Mouse (Mus musculus): ENCODE data around the gene Gm38119.

Gene Gm38119

DNA sequence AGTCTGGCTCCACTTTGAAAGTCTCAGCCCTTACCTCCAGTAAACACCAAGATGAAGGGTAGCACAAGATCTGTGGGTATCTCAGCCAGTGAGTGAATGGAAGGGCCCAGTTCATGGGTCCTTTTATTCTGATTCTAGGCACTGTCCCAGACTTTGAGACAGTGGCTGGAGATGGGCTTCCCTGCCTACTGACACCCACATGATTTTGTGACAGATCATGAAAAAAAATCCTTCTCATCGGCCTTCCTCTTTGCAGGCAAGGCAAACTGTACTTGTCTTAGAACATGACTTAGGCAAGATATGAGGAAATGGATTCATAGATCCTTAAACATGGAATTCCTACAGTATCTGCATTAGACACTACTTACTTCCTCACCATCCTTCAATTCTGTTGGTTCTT is at the start of gene Gm38119:
Gene Gm38119, minus strand, starts transcription at position 101 of the 400 bp plus-strand sequence.
- DNase-seq = no peak

DNA sequence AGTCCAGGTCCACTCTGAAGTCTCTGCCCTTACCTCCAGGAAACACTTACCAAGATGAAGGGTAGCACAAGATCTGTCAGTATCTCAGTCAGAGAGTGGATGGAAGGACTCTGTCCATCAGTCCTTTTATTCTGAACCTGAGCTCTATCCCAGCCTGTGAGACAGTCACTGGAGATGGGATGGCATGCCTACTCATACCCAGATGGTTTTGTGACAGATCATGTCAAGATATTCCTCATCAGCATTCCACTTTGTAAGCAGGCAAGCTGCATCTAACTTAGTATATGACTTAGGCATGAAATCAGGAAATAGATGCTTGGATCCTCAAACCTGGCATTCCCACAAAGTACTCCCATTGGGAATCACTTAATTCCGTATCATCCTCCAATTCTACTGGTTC is 39.9 kb upstream of the Gm38119 start, which contains the start of gene Lce1i:
Gene Lce1i, minus strand, starts transcription at position 101 of the 400 bp plus-strand sequence.
- DNase-seq = no peak

DNA sequence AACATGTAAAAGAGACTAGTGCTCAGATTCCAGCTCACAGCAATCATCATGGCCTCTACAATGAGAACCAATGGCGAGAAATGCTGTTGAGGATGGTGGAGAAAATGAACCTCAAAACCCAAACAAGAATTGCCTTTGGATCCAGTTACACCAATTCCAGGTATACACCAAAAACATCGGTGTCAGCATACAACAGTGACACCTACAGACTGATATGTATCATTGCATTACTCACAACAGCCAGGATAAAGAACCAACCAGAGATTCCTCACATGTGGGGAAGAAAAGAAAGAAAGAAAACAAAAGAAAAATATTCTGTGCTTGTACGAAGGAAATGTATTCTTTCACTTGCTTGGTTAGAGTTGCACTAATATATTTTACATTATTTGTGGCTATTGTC is 32.7 kb upstream of the Gm38119 start:
- DNase-seq = no peak

DNA sequence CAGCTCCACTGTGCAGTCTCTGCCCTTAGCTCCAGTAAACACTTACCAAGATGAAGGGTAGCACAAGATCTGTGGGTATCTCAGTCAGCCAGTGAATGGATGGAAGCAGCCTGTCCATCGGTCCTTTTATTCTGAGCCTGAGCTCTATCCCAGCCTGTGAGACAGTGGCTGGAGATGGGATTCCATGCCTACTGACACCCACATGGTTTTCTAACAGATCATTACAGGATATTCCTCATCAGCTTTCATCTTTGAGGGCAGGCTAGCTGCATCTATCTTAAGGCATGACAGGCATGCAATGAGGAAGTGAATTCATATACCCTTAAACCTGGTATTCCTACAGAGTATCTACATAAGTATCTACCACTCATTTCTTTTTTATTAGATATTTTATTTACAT is 26.1 kb upstream of the Gm38119 start, which contains the start of gene Lce1h:
Gene Lce1h, minus strand, starts transcription at position 101 of the 400 bp plus-strand sequence.
- no peak for DNase-seq

DNA sequence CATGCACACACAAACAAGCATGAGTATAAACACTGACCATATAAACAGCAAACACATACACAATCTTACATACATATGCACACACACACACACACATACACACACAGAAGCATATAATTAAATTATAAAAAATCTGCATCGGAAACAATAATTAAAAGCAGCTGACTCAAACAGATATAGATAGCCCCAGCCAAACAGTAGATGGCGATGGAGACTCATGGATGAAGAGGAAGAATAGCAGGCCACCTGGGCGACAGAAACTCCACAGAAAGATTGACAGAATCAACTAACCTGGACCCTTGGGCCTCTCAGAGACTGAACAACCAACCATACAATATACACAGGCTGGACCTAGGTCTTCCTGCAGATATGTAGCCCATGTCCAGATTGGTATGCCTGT is 14.3 kb upstream of the Gm38119 start:
- DNase-seq = no peak

DNA sequence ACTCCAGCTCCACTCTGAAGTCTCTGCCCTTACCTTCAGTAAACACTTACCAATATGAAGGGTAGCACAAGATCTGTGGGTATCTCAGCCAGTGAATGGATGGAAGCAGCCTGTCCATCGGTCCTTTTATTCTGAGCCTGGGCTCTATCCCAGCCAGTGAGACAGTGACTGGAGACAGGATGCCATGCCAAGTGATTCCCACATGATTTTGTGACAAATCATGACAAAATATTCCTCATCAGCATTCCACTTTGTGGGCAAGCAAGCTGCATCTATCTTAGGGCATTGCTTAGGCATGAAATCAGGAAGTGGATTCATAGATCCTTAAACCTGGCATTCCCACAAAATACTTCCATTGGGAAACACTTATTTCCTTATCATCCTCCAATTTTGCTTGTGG is 13.3 kb upstream of the Gm38119 start, which contains the start of gene Lce1g:
Gene Lce1g, minus strand, starts transcription at position 101 of the 400 bp plus-strand sequence.
- DNase-seq = no peak

DNA sequence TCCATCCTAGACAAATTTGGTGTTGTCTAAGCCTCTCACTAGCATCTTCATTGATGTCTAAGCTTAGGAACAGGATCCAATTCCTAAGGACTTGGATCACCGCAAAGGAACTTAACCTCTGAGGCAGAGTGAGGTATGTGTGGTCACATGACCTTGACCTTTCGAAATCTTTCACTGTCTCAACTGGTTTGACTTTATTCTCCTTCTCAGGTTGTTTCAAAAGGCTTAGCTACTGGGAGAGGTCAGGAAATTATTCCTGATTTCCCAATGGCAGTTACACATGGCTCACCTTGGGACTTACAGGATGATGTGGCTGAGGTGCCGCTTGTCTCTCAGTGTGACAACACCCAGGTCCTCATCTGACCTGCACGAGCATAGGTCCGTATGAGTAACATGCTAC is 16.3 kb downstream of the Gm38119 start:
- DNase-seq = no peak

DNA sequence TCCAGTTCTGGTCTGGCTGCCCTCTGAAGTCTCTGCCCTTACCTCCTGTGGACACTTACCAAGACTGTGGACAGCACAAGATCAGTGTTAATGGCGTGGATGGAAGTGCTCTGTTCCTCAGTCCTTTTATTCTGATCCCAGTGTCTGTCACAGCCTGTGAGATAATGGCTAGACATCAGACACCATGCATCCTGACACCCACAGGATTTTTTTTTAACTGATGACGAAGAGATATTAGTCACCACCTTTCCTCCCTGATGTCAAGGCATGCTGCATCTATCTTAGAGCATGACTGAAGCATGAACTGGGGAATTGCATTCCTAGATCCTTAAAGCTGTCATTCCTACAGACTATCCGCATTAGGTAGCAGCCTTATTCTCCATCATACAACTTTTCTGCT is 18.6 kb downstream of the Gm38119 start, which contains the start of gene Lce1f:
Gene Lce1f, minus strand, starts transcription at position 101 of the 400 bp plus-strand sequence.
- DNase-seq = no peak

DNA sequence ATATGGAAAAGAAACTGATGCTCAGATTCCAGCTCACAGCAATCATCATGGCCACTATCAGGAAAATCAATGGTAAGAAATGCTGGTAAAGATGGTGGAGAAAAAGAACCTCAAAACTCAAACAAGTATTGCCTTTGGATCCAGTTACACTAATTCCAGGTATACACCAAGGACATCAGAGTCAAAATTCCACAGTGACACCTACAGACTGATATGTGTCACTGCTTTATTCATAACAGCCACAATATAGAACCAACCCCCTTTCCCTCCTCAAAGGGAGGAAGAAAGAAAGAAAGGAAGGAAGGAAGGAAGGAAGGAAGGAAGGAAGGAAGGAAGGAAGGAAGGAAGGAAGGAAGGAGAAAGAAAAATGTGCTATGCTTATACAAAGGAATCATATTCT is 23.8 kb downstream of the Gm38119 start:
- DNase-seq = no peak

DNA sequence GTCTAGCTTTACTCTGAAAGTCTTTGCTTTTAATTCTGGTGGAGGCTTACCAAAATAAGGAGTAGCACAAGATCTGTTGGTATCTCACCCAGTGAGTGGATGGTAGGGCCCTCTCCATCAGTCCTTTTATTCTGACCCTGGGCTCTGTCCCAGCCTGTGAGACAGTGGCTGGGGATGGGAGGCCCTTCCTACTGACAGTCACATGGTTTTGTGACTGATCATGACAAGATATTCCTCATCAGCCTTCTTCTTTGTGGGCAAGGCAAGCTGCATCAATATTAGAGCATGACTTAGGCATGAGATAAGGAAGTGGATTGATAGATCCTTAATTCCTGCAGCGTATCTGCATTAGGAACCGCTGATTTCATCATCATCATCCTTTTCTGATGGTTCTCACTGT is 29.9 kb downstream of the Gm38119 start, which contains the start of gene Lce1e:
Gene Lce1e, minus strand, starts transcription at position 101 of the 400 bp plus-strand sequence.
- DNase-seq = no peak

DNA sequence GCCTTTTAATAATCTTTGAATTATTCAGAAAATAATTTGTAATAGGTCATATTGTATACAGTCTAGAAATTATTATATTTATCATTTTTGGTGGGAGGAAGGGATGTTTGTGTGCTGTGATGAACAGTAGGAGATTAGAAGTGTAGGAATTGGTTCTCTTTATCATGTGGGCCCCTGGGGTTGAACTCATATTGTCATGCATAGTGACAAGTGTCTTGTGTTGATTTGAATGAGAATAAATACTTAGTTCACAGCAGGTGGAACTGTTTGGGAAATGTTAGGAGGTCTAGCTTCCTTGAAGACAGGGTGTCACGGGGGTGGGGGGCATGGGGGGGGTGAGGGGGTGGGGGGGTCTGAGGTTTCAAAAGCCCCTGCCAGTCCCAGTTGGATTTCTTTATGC is 44.3 kb downstream of the Gm38119 start:
- no peak for DNase-seq

DNA sequence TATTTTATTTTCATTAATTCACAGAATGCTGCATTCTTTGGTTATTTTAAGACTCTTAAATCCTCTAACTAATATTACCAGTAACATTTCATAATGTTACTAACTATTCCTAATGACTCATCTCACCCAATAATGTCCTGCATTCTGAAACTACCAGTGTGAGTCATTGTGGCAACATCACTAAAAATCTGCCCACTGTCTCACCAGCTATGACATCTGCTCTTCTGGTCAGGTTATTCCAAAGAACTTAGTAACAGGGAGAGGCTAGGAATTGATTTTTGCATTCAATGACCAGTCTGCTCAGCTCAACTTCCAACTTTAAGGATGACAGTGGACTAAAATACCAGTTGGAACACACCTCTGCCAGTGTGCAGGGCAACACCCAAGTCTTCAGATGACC is 47.2 kb downstream of the Gm38119 start:
- DNase-seq = no peak

DNA sequence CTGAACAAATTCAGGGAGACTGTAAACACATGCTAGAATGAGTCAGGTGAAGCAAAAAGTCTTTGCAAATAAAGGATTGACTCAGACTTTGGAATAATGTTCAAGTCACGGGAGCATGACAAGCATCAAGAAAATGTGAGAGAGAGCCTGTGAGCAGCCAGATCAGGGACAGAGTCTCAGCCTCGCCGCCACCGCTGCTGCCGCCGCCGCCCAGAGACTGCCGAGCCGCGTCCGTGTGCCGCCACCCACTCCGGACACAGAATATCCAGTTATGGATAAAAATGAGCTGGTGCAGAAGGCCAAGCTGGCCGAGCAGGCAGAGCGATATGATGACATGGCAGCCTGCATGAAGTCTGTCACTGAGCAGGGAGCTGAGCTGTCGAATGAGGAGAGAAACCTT is 49.7 kb downstream of the Gm38119 start:
- DNase-seq = peak; percentile 19
